Mouse (Mus musculus): Measurements from ENCODE around the gene Erg. TPM values are rescaled to one million over a fixed set of nuclear protein-coding genes. Genes with fewer than 3 reads are reported as not detected.

Gene Erg
- not detected for polyA plus RNA-seq (2017; shearing (Covaris generic))

GRCm38 (mm10) chr16:95586311-95586602 lies at the start of gene Erg:
Erg (minus strand) TSS chr16:95586593.

Other genes with a start within 250 kb of the Erg start
- gene Ets2, start 115.5 kb upstream of the Erg start, polyA plus RNA-seq (2017; shearing (Covaris generic)) = 10 to 100 TPM; 24.7 to 30.9 TPM